Mouse (Mus musculus) ovary, postnatal 36 days (tissue): ENCODE data around the gene Rnf115.
"Not testable (repeated sequence)": the region's sequence is repeated elsewhere in the genome, so short reads cannot be mapped to it uniquely, and the experiment has no call there.

ENCODE experiments used
- DNase-seq: peaks from one replicate; pipeline ENCODE4 v3.0.0; 2022; ENCODE audit warnings: low spot score, mixed read lengths

Gene Rnf115

GRCm38 (mm10) chr3:96707903-96708683 lies 19.4 kb upstream of the Rnf115 start, which contains the start of gene Nudt17:
Gene Nudt17, minus strand, starts transcription at chr3:96708562.
- peak; percentile 84 for DNase-seq

GRCm38 (mm10) chr3:96708684-96709064 lies 18.8 kb upstream of the Rnf115 start:
- no peak for DNase-seq

- DNase-seq, result no peak
These were observed 13.2 kb upstream of the Rnf115 start for GRCm38 (mm10) chr3:96714286-96714685.

GRCm38 (mm10) chr3:96715854-96716253 lies 11.6 kb upstream of the Rnf115 start:
- no peak for DNase-seq

DNA sequence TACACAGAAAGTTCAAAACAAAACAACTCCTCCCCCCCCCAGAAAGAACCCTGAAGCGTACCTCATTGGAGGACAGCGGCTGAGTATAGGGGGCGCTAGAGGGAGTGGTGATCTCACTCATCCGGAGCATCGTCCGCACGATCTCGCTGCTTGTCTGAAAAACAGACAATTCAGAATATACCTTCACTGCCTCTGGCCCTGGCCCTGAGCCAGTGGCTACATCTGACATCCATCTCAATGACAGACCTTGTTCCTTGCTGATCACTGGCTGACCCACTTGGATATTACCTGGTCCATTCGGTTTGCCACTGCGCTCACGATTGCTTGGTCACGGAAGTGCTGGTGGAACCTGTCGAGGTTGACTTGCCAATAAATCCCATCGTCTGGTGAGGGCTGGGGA lies 8.3 kb upstream of the Rnf115 start:
- DNase-seq, result no peak

DNA sequence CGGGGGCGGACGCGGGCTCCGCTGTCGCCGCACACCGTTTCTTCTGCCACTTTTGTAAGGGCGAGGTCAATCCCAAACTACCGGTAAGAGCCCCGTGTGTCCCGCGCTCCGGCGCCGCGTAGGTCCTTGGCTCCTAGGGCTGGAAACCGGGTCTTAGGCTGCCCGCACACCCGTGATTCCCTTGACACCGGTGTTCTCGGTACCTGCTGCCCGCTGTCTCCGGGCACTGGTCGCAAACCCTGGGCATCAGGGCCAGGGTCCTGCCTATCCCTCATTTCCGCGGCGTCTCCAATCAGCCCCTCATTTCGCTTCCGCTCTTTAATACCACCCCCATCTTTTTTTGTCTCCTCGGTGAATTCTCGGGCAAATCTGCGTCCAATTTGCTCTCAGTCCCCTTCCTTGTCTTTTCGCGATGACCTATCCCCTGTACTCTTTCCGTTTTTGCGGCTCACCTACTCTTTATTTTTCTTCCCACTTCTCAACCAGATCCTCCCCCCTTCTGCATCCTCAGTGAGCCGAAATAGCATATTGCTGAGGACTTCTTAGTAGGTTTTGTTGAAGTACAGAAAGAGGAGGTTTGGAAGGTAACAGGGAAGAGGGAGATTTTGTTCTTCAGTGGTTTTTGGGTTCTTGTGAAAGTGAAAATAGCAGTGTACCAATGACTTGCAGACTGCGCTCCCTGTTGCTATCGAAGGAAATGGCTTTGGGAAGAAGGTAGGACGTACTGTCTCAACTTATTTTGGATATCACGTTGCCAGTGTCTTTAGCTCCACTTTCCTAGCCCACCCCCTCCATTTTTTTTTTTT lies 567 bp downstream of the Rnf115 start:
- DNase-seq, result no peak

- no peak for DNase-seq
These were observed 1.4 kb downstream of the Rnf115 start for GRCm38 (mm10) chr3:96728634-96729402.

DNA sequence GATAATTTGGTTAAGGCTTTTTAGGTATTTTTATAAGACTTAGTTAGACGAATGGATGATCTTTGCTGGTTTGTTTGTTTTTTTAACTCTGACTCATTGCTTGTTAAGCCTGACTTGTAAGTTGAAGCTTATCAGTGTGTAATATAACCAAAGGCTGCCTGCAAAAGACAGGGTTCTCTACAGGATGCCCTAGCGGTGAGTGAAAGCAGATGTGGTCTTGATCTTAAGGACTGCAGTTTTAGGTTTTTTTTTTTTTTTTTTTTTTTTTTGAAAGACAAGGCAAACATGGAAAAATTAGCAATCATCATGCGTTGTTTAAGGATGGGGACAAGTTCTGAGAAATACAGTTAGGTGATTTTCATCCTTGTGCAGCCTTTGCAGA lies 1.9 kb downstream of the Rnf115 start:
- DNase-seq, result no peak

DNA sequence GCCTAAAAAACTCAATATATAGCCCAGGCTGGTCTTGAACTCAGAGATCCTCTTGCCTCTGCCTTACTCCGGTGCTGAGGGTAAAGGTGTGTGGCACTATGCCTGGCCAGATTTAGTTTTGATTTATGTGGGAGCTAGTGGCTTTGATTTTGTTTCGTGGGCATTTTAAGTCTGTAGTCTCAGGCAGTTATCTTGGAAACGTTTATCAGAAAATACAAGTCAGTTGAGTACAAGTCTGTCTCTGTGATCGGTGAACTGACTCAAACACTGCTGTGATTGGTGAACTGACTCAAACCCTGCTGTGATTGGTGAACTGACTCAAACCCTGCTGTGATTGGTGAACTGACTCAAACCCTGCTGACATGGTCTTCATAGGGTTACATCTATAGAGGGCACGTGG lies 3.3 kb downstream of the Rnf115 start:
- no peak for DNase-seq

GRCm38 (mm10) chr3:96733984-96734383 lies 6.5 kb downstream of the Rnf115 start:
- no peak for DNase-seq

- DNase-seq, result no peak
These were observed 7.7 kb downstream of the Rnf115 start for GRCm38 (mm10) chr3:96735200-96735599.

DNA sequence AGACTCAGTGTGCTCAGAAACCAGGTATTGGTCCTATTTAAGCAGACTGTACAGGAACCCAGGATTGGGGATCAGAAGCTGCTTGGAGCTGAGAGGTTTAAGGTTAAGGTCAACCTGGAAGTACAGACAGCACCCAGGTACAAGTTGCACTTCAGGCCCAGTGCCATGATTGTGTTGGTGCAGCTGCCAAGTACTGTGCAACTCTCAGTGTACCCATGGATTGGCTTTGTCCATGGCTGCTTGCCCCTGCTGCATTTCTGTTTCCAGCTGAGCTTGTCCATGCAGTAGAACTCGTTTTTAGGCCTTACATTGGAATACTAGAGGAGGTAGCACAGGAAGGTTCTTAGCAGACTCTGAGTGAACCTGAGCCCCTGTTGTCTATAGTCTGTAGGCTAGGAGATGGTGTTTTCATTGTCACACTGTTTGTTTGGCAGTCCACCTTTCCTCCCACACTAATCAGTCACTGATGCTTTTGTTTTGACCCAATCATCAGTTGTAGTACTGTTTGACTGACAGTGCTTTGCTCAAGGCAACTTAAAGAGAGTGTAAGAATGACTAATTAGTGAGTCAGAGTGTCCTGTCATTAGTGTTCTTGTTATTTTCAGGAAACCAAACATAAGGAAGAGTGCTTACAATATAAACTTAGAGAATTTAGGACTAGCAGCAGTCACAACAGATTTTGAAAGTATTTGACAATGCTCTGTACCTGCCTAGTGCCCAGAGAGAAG lies 9.7 kb downstream of the Rnf115 start:
- no peak for DNase-seq

GRCm38 (mm10) chr3:96737995-96738394 lies 10.5 kb downstream of the Rnf115 start:
- DNase-seq, result no peak

GRCm38 (mm10) chr3:96740279-96740678 lies 12.8 kb downstream of the Rnf115 start:
- DNase-seq, result not testable (repeated sequence)

DNA sequence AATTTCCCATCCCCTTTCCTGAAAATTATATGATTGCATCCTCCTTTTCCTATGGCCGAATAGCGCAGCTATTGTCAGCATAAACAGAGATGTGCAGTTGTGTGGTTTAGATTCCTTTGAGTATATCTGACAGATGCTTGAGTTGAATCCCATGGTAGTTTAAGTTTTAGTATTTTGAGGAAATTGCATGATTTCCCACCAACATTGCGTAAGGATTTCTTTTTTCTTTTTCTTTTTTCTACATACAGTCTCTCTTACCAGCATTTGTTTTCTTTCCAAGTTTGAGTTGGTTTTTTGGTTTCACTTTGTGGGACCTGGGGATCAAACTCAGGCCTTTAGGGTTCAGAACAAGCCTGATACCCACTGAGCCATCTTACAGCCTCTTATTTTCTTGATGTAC lies 16.9 kb downstream of the Rnf115 start:
- no peak for DNase-seq

- DNase-seq, result no peak
These were observed 19.4 kb downstream of the Rnf115 start for GRCm38 (mm10) chr3:96746829-96747228.

GRCm38 (mm10) chr3:96755935-96756334 lies 28.5 kb downstream of the Rnf115 start:
- DNase-seq, result no peak

DNA sequence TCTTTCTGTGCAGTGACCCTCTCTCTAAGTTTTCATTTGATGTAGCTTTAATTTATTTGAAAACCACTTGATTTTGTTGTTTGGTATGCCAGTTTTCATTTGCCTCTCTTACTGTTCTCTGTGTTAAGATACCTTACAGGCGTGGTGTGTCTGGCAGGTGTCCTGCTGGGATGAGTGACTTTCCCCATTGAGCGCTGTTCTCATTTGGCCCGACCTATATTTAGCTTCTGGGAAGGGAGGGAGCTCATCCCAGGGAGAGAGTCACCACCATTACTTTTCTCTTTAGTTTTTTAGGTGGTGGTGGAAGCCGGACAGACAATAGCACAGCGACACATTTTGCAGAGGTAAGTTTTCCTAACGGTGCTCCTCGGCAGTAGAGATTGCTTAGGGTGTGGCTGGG lies 30.2 kb downstream of the Rnf115 start:
- DNase-seq, result no peak

- no peak for DNase-seq
These were observed 32.2 kb downstream of the Rnf115 start for GRCm38 (mm10) chr3:96759695-96760094.

DNA sequence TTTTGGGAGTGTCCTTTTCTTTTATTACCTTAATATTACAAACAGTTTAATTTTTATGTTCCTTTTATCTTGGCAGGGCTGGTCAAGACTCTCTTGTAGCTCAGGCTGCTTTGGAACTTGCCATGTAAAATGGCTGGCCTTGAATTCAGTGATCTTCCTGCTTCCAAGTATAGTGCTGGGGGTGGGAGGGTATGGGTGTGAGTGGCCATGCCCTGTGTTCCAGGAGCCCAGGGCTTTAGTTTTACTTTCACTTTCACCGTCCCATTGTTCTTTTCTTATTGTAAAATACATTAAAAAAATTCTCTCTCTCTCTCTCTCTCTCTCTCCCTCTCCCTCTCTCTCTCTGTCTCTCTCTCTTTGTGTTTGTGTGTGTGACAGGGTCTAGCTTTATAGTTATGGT lies 37.1 kb downstream of the Rnf115 start:
- DNase-seq, result no peak

GRCm38 (mm10) chr3:96769971-96770370 lies 42.5 kb downstream of the Rnf115 start:
- DNase-seq, result no peak

DNA sequence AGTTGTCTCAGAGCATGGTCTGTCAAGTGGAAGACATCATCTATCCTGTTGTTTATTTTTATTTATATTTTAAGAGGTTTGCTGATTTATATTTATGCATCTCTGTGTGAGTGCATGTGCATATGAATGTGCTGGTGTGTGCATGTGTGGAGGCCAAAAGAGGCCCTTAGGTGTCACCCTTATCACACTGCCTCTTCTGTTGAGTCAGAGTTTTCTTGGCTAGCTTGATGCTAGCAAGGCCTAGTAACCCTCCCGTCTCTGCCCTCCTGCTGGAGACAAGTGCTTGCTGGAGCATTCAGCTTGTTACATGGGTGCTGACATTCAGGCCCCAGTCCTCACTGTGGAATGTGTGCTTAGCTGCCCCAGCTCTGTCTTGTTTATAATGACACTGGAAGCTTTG lies 45.5 kb downstream of the Rnf115 start:
- DNase-seq, result no peak
